Mouse (Mus musculus) small intestine, adult 2 months (tissue): ENCODE measurements around the gene Tmem174.

Experiments used
- CTCF ChIP-seq: fragments of 200-500 bp; IDR thresholded peaks from 2 replicates; pipeline ENCODE4 v1.5.1; 2012; ENCODE audit warnings: low read depth, mild to moderate bottlenecking, control low read depth, inconsistent platforms, low read length, moderate library complexity, mixed read lengths; ENCODE audit not compliant: insufficient replicate concordance, insufficient read length; ENCODE audit errors: extremely low read depth
- POLR2A ChIP-seq: fragments of 200-500 bp; IDR thresholded peaks from 2 replicates; pipeline ENCODE4 v1.6.1; 2012; ENCODE audit warnings: low read depth, mild to moderate bottlenecking, control low read depth, inconsistent platforms, low read length, moderate library complexity

DNA sequence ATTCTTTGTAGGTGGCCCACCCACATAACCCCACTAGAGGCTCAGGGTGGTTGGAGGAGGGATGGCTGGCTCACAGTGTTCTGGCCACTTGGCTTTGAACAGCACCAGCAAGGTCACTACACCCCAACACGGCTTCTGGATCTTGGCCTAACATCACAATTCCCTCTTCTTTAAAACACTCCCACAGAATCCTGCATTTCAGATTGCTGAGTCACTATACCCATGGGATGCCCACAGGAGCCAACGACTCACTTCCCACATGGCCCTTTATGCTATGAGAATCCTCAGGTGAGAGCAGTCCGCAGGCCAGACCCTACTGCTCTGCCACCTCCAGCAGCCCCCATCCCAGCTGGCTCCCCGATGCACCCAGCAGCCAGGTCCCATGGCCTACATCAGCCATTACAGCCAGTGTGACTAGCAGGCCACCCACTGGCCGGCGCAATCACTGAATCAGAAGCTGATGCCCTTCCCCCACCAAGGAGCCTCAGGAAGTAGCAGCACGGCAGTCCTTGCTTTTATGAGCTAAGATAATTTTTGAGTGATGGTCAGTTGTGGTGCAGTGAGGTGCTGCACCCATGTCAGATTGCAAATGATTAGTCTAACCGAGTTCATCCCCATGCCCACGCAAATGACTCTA, 4.8 kb downstream of the Tmem174 start:
- TF ChIP-seq CTCF: no peak
- TF ChIP-seq POLR2A: no peak
